Mouse (Mus musculus): Measurements from ENCODE around the gene Rcl1.
A peak's percentile ranks its signal among the peaks of the same experiment; 100 is the strongest.

The Rcl1 gene

DNA sequence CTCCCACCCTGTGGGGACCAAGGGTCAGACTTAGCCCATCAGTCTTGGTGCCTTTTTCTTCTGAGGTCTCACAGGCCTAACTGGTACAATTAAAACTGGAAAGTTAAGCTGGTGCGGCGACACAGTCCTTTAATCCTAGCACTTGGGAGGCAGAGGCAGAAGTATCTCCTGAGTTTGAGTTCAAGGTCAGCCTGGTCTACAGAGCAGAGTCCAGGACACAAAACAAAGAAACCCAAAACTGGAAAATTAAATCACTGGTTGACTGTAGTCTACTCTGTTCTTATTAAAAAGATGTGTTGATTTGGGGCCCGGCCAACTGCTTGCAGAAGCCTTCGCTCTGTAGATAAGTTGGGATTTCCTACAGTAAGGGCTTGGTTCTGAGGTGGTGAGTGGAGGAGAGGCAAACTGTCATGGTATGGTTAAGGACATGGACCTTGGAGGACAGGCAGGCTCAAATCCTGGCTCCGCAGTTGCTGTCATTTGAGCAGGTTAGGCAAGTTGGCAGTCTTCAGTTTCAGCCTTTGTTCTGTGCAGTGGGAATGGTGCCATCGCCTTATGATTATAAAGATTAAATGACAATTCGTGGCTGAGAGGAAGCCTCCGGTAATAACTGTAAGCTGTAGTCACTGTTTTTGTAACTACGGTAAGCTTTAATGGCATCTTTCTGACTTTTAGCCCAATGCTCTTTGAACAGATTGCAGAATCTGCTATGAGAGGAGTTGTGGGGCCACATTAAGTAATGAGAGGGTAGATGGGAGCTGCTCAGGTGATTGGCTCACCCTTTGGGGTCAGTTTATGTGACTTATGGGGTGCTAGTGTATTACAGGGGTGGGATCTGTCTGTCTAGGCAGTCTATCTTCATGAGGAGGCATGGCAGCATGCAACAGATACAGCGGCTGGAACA is 12.8 kb downstream of the Rcl1 start:
- DNase-seq: no peak

DNA sequence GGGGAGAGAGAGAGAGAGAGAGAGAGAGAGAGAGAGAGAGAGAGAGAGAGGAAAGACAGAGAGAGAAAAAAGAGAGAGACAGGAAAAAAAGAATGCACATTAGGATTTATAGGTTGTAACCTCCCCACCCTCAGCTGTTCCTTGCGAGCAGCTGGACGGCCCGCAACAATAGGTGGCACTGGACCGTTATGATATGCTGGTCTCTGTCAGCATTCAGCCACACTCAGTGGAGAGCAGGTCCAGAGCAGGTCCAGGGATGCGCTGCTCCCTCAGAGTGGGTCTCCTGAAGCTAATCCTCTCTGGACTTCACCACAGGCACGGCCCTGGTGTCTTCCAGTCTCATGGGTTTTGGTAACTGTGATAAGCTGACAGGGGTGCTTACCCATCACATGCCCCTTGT is 15.6 kb downstream of the Rcl1 start:
- no peak for DNase-seq

- no peak for DNase-seq
Observed at GRCm38 (mm10) chr19:29118196-29118595, 17.0 kb downstream of the Rcl1 start.

DNA sequence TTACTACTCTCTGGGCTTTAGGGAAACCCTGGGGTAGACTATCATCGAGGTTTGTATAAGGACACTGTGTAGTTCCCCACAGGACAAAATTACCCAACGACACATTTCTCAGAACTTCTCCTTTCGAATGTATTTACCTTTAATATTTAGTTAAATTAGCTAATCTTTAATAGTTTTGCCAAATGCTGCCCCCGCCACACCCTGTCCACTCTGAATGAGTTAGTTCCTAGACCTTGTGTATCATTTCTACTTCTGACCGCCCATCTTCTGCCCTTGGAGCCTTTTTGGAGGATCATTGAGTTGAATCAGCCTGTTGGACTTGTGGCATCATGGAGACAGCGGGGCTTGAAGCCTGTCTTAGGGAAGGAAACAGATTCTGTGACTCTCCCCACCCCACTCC is 19.1 kb downstream of the Rcl1 start:
- DNase-seq: no peak

GRCm38 (mm10) chr19:29121394-29121793 is 20.2 kb downstream of the Rcl1 start:
- DNase-seq: no peak

DNA sequence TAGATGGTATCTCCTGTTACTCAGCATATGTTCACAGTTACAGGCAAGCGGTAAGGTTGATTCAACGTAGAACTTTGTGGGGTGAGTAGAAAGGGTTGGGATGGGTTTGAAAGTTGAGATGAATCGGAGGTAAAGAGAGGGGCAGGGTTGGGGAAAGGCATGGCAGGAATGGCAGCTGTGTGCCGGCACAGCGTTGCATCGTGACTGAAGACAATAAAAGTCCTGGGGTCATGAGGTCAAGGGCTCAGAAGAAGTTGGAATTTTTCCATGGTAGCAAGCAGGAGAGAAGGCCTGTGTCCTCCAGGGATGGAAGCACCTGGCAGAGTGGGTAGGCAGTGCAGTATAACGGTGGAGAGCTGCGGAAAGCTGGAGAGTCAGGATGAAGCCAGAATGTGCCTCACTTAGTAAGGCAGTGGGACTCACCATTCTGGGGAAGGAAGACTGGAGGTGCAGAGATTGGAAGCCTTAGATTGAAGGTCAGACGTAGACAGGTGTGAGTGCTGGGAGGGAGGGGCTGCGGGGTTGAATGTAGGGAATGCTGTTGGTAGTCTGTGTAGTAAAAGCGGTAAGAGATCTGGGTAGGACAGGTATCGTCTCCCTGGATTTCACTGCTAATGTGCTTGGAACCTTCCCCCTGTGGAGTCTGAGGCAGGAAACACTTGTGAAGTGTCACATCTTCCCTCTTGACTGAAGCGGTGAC is 23.9 kb downstream of the Rcl1 start:
- DNase-seq: no peak

GRCm38 (mm10) chr19:29126347-29127015 is 25.3 kb downstream of the Rcl1 start:
- DNase-seq: no peak

DNA sequence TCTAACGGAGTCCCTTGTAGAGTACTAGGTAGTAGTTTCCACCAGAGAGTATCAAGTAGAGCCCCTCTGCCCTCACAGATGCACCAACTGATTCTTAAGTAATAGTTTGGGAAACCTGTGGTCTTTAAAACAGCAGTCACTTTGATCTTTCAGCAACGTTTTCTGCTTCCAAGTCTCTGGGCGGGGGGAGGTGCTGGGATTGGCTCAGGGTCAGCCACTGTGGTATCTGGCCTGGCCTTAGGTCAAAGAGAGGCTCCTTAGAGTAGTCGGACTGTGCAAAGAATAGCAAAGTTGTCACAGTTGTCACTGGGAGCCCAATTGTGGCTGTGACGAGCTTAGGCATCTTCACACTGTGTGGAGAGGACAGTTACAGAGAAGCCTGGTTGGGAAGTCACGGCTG is 26.2 kb downstream of the Rcl1 start:
- DNase-seq: no peak

- DNase-seq: no peak
Observed at GRCm38 (mm10) chr19:29128217-29128616, 27.0 kb downstream of the Rcl1 start.

- no peak for DNase-seq
Observed at GRCm38 (mm10) chr19:29129551-29129950, 28.4 kb downstream of the Rcl1 start.

DNA sequence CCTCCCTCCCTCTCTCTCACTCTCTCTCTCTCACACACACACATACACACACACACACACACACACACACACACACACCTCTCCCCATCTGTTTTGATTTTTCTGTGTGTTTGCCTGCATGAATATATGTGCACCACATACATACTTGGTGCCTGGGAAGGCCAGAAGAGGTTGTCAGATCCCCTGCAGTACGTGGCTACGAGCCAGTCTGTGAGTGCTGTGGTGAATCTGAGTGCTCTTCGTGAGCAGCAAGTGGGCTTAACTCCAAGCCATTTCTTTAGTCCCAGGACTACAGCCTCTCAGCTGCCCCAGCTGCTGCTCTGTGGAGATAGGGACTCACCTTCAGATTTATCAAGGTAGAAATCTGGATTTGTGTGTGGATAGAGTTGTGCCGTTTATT is 30.0 kb downstream of the Rcl1 start:
- no peak for DNase-seq

GRCm38 (mm10) chr19:29134293-29134692 is 33.1 kb downstream of the Rcl1 start:
- DNase-seq: no peak

DNA sequence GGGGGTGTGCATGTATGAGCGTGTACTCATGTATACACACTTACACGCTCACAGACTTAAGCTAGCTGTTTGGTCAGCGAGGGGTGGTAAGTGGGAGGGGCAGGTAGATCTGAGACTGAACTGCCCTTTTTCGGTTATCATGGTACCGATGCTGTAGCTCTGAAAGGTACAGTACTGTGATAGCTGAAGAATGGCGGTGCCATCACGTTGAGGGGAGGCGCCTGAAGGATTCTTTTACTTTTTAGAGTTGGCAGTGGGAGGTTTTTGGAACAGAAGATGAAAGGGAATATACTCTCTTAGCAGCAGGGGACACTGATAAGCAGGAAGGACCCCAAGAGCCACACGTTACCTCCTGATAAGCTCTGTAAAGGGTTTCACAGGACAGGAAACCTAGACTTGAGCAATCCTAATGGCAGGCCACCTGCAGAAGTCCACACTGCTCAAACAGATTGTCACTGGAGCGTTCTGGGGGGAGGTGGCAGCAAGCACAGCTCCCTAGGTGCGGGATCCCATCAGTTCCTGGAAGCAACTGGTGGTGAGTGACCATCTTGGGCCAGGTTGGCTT is 34.1 kb downstream of the Rcl1 start:
- no peak for DNase-seq

DNA sequence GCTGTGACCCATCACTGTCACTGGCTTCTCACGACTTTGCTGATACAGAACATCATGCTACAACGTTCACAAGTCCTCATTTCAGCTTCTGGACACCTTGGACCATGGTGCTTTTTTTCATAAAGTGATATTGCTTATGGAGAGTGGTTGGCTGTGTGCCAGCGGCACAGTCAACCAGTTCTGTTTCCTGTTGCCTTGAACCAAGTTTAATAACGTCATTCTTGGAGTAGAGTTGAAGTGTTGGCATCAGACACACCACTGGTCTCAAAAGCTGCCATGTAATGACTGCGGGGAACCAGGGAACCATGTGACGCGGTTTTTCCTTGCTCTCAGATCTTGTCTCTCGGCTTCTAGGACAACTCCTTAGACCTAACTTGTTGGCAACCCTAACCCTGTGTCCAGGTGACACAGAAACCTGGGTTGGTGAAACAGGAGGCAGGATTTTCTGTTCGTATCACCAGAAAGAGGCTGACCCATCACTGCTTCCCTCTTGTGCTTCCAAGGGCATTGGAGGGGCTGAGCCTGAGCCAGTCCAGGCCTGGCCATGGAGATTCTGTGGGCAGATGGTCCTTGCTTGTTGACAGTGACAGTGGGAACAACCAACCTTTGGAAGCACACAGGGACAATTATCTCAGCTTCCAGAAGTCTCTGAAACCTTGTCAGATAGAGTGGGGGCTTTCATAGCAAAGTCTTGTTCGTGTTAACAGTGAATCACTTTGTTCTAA is 37.5 kb downstream of the Rcl1 start:
- DNase-seq: no peak

DNA sequence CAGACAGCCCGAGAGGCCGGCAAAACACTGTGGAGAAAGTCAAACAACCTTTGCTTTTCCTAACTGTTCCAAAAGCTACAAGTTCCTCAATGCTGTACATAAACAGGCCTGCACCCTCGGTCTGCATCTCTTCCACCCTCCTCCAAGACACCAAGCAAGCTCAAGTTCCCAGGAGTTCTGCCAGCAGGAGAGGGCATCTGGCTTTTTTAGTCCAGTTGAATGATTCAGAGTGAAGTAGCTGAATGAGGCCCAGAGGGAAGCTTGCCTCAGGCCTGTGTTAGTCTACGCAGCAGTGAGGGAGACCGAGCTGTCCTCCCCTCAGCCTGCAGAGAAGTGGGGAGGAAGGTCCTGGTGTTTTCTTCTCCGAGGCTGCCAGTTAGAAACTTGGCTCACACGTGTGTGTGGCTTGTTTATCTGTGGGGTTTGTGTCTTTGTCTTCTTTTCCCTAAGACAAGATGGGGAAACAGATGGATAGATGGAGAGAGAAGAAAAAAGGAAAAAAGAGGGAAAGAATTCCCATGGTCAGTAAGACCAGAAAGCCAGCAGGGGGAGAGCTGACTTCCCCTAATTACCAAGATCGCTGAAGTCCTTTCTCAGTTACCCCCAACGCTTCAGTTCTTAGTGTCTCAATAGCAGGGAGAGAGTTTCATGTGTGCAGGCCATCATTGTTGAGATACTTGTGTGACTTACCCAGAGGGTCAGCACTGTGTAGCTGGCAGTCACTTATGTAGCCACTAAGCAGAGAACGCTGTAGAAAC is 38.7 kb downstream of the Rcl1 start:
- no peak for DNase-seq

DNA sequence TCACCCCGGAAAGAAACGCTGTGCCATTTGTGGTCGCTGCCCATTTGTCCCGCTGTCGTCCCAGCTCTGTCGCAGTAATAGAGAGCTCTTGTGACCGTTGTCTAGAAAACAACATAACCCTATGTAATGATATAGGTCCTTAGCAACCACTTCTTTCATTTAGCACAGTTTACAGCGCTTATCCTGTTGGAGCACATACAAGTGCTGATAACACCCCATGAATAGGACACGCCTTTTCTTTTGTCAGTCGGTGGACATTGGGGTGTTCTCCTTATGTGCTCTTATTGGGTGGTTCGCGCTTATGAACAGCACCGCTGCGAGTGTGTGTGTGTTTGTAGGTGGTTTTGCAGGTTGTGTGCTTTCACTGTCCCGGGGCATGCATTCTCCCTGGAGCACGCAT is 39.8 kb downstream of the Rcl1 start:
- no peak for DNase-seq

DNA sequence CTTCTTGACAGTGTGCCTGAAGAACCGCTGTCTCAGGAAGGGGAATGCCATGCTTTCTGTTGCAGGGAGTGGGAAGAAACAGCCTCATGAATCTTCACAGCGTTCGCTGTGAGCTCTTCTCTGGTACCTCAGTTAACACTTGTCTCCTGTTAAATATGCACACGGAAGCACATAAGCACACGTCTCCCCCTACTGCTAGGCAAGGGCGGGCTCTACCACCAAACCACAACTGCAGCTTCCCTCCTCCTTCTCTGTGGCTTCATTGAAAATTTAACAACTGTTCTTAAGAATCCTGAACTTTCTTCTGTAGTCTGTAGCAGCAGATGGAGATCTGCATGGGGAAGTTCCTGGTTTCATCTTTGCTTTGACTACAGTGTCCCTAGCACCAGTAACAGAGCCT is 41.1 kb downstream of the Rcl1 start:
- DNase-seq: peak; percentile 59

DNA sequence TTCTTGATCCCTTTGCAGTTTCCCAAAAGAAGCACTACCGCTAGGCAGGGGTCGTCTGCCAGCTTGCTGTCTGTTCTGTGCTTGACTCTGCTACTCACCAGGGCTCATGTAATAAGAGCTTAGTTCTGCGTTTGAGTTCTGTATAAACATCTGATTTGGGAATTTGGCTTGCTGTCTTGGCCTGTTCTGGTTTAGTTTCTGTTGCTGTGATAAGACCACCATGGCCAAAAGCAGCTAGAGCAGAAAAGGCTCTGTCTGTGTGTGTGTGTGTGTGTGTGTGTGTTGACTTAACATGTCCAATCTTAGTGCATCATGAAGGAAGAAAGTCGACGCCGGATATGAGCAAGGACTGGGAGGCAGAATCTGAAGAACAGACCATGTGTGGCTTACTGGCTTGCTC is 44.2 kb downstream of the Rcl1 start:
- no peak for DNase-seq

- no peak for DNase-seq
Observed at GRCm38 (mm10) chr19:29146820-29147219, 45.6 kb downstream of the Rcl1 start.

GRCm38 (mm10) chr19:29149583-29149982 is 48.4 kb downstream of the Rcl1 start:
- DNase-seq: no peak

DNA sequence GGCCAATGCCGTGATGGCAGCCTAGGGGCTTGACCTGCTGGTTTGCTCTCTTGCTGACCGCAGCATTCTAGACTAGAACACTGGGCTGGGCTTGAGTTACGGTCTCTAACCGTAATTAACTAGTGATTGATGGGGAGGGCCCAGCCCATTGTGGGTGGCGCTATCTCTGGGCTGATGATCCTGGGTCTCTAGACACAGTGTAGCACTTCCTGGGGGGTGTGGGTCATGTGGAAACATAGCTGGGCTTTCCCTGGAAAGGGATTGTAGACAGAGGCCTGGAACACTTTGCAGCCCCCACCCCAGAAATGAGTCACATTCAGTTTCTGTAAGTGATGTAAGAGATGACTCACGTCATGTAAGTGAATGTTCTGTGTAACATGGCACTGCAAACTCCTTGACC is 48.9 kb downstream of the Rcl1 start:
- no peak for DNase-seq

DNA sequence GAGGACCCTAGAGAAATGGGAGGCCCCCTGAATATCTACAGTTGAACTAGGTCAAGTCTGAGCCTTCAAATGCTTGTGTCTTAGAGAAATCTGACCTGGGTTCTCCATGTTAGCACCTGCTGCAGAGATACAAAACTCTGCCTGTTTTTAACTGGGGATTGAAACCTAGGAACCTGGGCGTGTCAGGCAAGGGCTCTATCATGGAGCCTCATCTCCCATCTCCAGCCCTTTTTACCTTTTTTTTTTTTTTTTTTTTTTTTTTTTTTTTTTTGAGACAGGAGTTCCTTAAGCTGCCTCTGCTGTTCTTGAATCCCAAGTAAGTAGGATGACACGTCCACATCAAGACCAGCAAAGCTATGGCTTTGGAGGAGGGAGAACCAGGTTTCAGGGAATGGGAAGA is 50.3 kb downstream of the Rcl1 start:
- DNase-seq: no peak

Data from thymus, postnatal 14 days (tissue).